Comparison of ENCODE assay signal across 15 mouse cellular contexts in the genomic region with DNA sequence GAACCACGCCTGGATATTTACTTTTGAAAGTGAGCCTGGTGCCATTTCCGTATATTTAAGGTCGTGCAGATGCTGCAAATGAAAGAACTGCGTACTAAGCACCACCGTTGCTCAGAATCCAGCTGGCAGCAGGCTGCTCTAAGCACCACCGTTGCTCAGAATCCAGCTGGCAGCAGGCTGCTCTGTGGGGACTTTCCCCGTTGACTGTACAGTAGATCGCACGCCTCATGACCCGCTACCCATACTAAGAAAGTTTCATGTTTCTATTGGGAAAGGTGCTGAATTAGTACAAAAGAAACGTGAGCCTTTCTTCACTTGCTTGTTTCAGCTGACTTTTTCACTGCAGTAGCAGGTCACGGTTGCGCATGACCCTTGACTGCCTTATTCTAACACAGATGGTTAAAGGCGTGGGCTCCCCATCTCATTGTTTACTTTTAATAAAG. TPM values are rescaled to one million over a fixed set of nuclear protein-coding genes. Genes with fewer than 3 reads are reported as not detected.
DNase-seq lines count a peak whose midpoint lies in the region; ATAC-seq lines count a peak whose summit lies in the region.
"Had no signal": no experiment of that assay in that cellular context is flagged by ENCODE, and none has a peak within 500 bp of the region (broad histone marks: within the 10 kb centered on the region; RNA-seq: fewer than 3 reads in every experiment).

No protein-coding gene starts in this region.

- no peak overlapping the region for H3K4me3 ChIP-seq in kidney, embryonic 16.5 days (ENCODE audit: low read length)
- no peak overlapping the region for H3K4me3 ChIP-seq in midbrain, embryonic 13.5 days (replicated peaks)
- H3K4me3 ChIP-seq: hindbrain, embryonic 13.5 days; limb, embryonic 15.5 days; midbrain, embryonic 12.5 days had no signal

- H3K36me3 ChIP-seq in kidney, embryonic 16.5 days (ENCODE audit: insufficient read depth, low read length), result peaks cover 60% of the 10 kb centered on the region
- peaks cover 98% of the 10 kb centered on the region for H3K36me3 ChIP-seq in midbrain, embryonic 13.5 days

- 52% methylated on average over 14 of the region's 14 CpGs for WGBS in kidney, embryonic 16.5 days
- 87% methylated on average over 14 of the region's 14 CpGs for WGBS in midbrain, embryonic 13.5 days

- no peaks in the 10 kb centered on the region for H3K4me1 ChIP-seq in kidney, embryonic 16.5 days (ENCODE audit: insufficient read depth, low read length)
- H3K4me1 ChIP-seq in midbrain, embryonic 13.5 days (replicated peaks), result no peaks in the 10 kb centered on the region
- H3K4me1 ChIP-seq: hindbrain, embryonic 13.5 days; limb, embryonic 15.5 days; midbrain, embryonic 12.5 days had no signal

- no peaks in the 10 kb centered on the region for H3K27me3 ChIP-seq in kidney, embryonic 16.5 days (ENCODE audit: insufficient read depth, low read length)
- H3K27me3 ChIP-seq in midbrain, embryonic 13.5 days, result no peaks in the 10 kb centered on the region
- H3K27me3 ChIP-seq: hindbrain, embryonic 13.5 days; limb, embryonic 15.5 days; midbrain, embryonic 12.5 days had no signal

- DNase-seq in kidney, adult 8-10 months, result no peak
- DNase-seq in 3T3-L1 (ENCODE audit: low read depth, low spot score), result peak; percentile 27
- peak; percentile 67 for DNase-seq in CD4-positive, CD25-positive, alpha-beta regulatory T cell, adult 2 months (ENCODE audit: low read depth, low spot score)
- peak; percentile 77 for DNase-seq in induced T-regulatory cell, adult 2 months (ENCODE audit: low read depth)
- DNase-seq in urinary bladder, postnatal 36 days (ENCODE audit: low spot score in 2 of 2), result no peak
- DNase-seq in adrenal gland, postnatal 10 days, result no peak
- DNase-seq: cerebellum, adult 11 months; kidney, adult 18-20 months; layer of hippocampus, adult 9-11 months had no signal

- no peak overlapping the region for H3K4me2 ChIP-seq in kidney, embryonic 16.5 days (replicated peaks; ENCODE audit: low read depth, low read length)
- H3K4me2 ChIP-seq in midbrain, embryonic 13.5 days (replicated peaks), result no peak overlapping the region
- H3K4me2 ChIP-seq: hindbrain, embryonic 13.5 days; limb, embryonic 15.5 days; midbrain, embryonic 12.5 days had no signal

- peak overlapping the region; percentile 22; the same call in 1 of the 2 replicates for H3K27ac ChIP-seq in kidney, embryonic 16.5 days (ENCODE audit: low read length)
- H3K27ac ChIP-seq in midbrain, embryonic 13.5 days, result no peak overlapping the region
- H3K27ac ChIP-seq: hindbrain, embryonic 13.5 days; limb, embryonic 15.5 days; midbrain, embryonic 12.5 days had no signal

- H3K9me3 ChIP-seq in kidney, embryonic 16.5 days (ENCODE audit: low read length), result no peaks in the 10 kb centered on the region
- H3K9me3 ChIP-seq in midbrain, embryonic 13.5 days, result no peaks in the 10 kb centered on the region
- H3K9me3 ChIP-seq: hindbrain, embryonic 13.5 days; limb, embryonic 15.5 days; midbrain, embryonic 12.5 days had no signal

- H3K9ac ChIP-seq in kidney, embryonic 16.5 days (replicated peaks; ENCODE audit: low read length), result no peak overlapping the region
- H3K9ac ChIP-seq in midbrain, embryonic 13.5 days (replicated peaks), result no peak overlapping the region
- H3K9ac ChIP-seq: hindbrain, embryonic 13.5 days; limb, embryonic 15.5 days; midbrain, embryonic 12.5 days had no signal

- peak; percentile 77; the same call in 1 of the 2 replicates for ATAC-seq in kidney, embryonic 16.5 days (ENCODE audit: low FRiP score, low TSS enrichment)
- ATAC-seq in midbrain, embryonic 13.5 days, result no peak
- ATAC-seq: forebrain, embryonic 14.5 days had no signal

RNA-seq across cellular contexts. Expression of a gene that starts 38.6 kb away (rescaled TPM):
- 44.2 and 46.6 TPM in 2 replicates for polyA plus RNA-seq in kidney, embryonic 16.5 days (2015; fragmentation: Nextera tagmentation; extraction: Ambion mirVana)
- 19.6 and 19.9 TPM in 2 replicates for polyA plus RNA-seq in midbrain, embryonic 13.5 days (2015; fragmentation: Nextera tagmentation; extraction: Ambion mirVana)
- total RNA-seq in adrenal gland, postnatal 10 days (2021), result 10 to 100 TPM; 49.6 to 56.3 TPM

Comparison
In these comparisons a context has a peak if more than half of its experiments do, and no peak if none do; other contexts are left out.
1. DNase-seq: peak in 3T3-L1 (single experiment), CD4-positive, CD25-positive, alpha-beta regulatory T cell, adult 2 months (single experiment) and induced T-regulatory cell, adult 2 months (single experiment); none in kidney, adult 8-10 months (0 of 2), urinary bladder, postnatal 36 days (0 of 2) and adrenal gland, postnatal 10 days (single experiment).